ENCODE assay signal across 8 mouse cellular contexts in genomic region chr7:19325262-19326199, GRCm38 (mm10). TPM values are rescaled to one million over a fixed set of nuclear protein-coding genes. Genes with fewer than 3 reads are reported as not detected.
A peak's percentile ranks its signal among the peaks of the same experiment; 100 is the strongest.
DNase-seq lines count a peak whose midpoint lies in the region; ATAC-seq lines count a peak whose summit lies in the region.

No protein-coding gene starts in this region.

- H3K27ac ChIP-seq in heart, embryonic 12.5 days (ENCODE audit: poor library complexity, severe bottlenecking), result 0 out of 2 replicates have a peak overlapping the region, but pooled peaks have one; percentile 17
- no peak overlapping the region for H3K27ac ChIP-seq in midbrain, embryonic 14.5 days (replicated peaks; ENCODE audit: low read depth, low read length)
- no peak overlapping the region for H3K27ac ChIP-seq in midbrain, embryonic 16.5 days (ENCODE audit: low read length)
- no peak overlapping the region for H3K27ac ChIP-seq in limb, embryonic 13.5 days
- H3K27ac ChIP-seq in stomach, embryonic 14.5 days (ENCODE audit: low read length), result no peak overlapping the region

- ATAC-seq in heart, embryonic 12.5 days (ENCODE audit: insufficient number of reproducible peaks, low FRiP score), result no peak
- no peak for ATAC-seq in midbrain, embryonic 14.5 days (ENCODE audit: low FRiP score, low TSS enrichment)
- ATAC-seq in midbrain, embryonic 16.5 days, result no peak
- no peak for ATAC-seq in limb, embryonic 13.5 days (ENCODE audit: low FRiP score, low read depth)
- ATAC-seq in stomach, embryonic 14.5 days (ENCODE audit: insufficient number of reproducible peaks, insufficient read depth, low FRiP score, low read depth), result no peak

- no peak overlapping the region for H3K4me3 ChIP-seq in heart, embryonic 12.5 days
- no peak overlapping the region for H3K4me3 ChIP-seq in midbrain, embryonic 14.5 days (replicated peaks; ENCODE audit: low read depth, low read length)
- H3K4me3 ChIP-seq in midbrain, embryonic 16.5 days (ENCODE audit: low read depth, low read length), result no peak overlapping the region
- H3K4me3 ChIP-seq in limb, embryonic 13.5 days, result no peak overlapping the region
- no peak overlapping the region for H3K4me3 ChIP-seq in stomach, embryonic 14.5 days (ENCODE audit: low read depth, low read length)

- peak overlapping the region; percentile 81 for H3K4me2 ChIP-seq in heart, embryonic 12.5 days
- peak overlapping the region; percentile 67; the same call in 1 of the 2 replicates for H3K4me2 ChIP-seq in midbrain, embryonic 14.5 days (ENCODE audit: low read length)
- no peak overlapping the region for H3K4me2 ChIP-seq in midbrain, embryonic 16.5 days (ENCODE audit: low read length)
- peak overlapping the region; percentile 71 for H3K4me2 ChIP-seq in limb, embryonic 13.5 days (replicated peaks)
- H3K4me2 ChIP-seq in stomach, embryonic 14.5 days (replicated peaks; ENCODE audit: low read depth, low read length), result peak overlapping the region; percentile 68; the same call in 1 of the 2 replicates

- H3K4me1 ChIP-seq in heart, embryonic 12.5 days (replicated peaks), result peaks cover 48% of the 10 kb centered on the region
- H3K4me1 ChIP-seq in midbrain, embryonic 14.5 days (ENCODE audit: control insufficient read depth, insufficient read depth, low read length), result peaks cover 13% of the 10 kb centered on the region; the same call in 1 of the 2 replicates
- peaks cover 20% of the 10 kb centered on the region for H3K4me1 ChIP-seq in midbrain, embryonic 16.5 days (ENCODE audit: control insufficient read depth, insufficient read depth, low read length)
- H3K4me1 ChIP-seq in limb, embryonic 13.5 days, result peaks cover 21% of the 10 kb centered on the region
- peaks cover 17% of the 10 kb centered on the region for H3K4me1 ChIP-seq in stomach, embryonic 14.5 days (ENCODE audit: control insufficient read depth, insufficient read depth, low read length)

- no peaks in the 10 kb centered on the region for H3K36me3 ChIP-seq in heart, embryonic 12.5 days
- H3K36me3 ChIP-seq in midbrain, embryonic 14.5 days (ENCODE audit: control insufficient read depth, insufficient read depth, low read length), result no peaks in the 10 kb centered on the region
- H3K36me3 ChIP-seq in midbrain, embryonic 16.5 days (ENCODE audit: control insufficient read depth, insufficient read depth, low read length), result no peaks in the 10 kb centered on the region
- no peaks in the 10 kb centered on the region for H3K36me3 ChIP-seq in limb, embryonic 13.5 days
- H3K36me3 ChIP-seq in stomach, embryonic 14.5 days (ENCODE audit: control insufficient read depth, insufficient read depth, low read length), result no peaks in the 10 kb centered on the region

- intact Hi-C loops in heart, postnatal 14 days (cut with DNase I), result no loop called here

- H3K9ac ChIP-seq in heart, embryonic 12.5 days, result peak overlapping the region; percentile 63; the same call in 1 of the 2 replicates
- no peak overlapping the region for H3K9ac ChIP-seq in midbrain, embryonic 14.5 days (replicated peaks; ENCODE audit: low read length)
- no peak overlapping the region for H3K9ac ChIP-seq in midbrain, embryonic 16.5 days (ENCODE audit: low read depth, low read length)
- no peak overlapping the region for H3K9ac ChIP-seq in limb, embryonic 13.5 days
- 0 out of 2 replicates have a peak overlapping the region, but pooled peaks have one; percentile 1 for H3K9ac ChIP-seq in stomach, embryonic 14.5 days (replicated peaks; ENCODE audit: low read depth, low read length)

- DNase-seq in heart, postnatal 14 days, result no peak
- no peak for DNase-seq in midbrain, embryonic 14.5 days
- DNase-seq in Muller cell, postnatal 12 days (ENCODE audit: inconsistent ontology term), result no peak
- no peak for DNase-seq in lung, adult 18-20 months

- peaks cover 3% of the 10 kb centered on the region; the same call in 1 of the 2 replicates for H3K9me3 ChIP-seq in heart, embryonic 12.5 days (replicated peaks)
- H3K9me3 ChIP-seq in midbrain, embryonic 14.5 days (ENCODE audit: control insufficient read depth, low read length), result no peaks in the 10 kb centered on the region
- H3K9me3 ChIP-seq in midbrain, embryonic 16.5 days (replicated peaks; ENCODE audit: control insufficient read depth, low read length, poor library complexity, severe bottlenecking), result no peaks in the 10 kb centered on the region
- H3K9me3 ChIP-seq in limb, embryonic 13.5 days, result no peaks in the 10 kb centered on the region
- no peaks in the 10 kb centered on the region for H3K9me3 ChIP-seq in stomach, embryonic 14.5 days (ENCODE audit: control insufficient read depth, low read depth, low read length)

- no peaks in the 10 kb centered on the region for H3K27me3 ChIP-seq in heart, embryonic 12.5 days (replicated peaks)
- no peaks in the 10 kb centered on the region for H3K27me3 ChIP-seq in midbrain, embryonic 14.5 days (ENCODE audit: control insufficient read depth, insufficient read depth, low read length)
- H3K27me3 ChIP-seq in midbrain, embryonic 16.5 days (ENCODE audit: control insufficient read depth, insufficient read depth, low read depth, low read length), result no peaks in the 10 kb centered on the region
- H3K27me3 ChIP-seq in limb, embryonic 13.5 days, result peaks cover 24% of the 10 kb centered on the region
- no peaks in the 10 kb centered on the region for H3K27me3 ChIP-seq in stomach, embryonic 14.5 days (ENCODE audit: control insufficient read depth, insufficient read depth, low read length)

- WGBS in heart, embryonic 12.5 days, result 64% methylated on average over 21 of the region's 21 CpGs
- 76% methylated on average over 21 of the region's 21 CpGs for WGBS in midbrain, embryonic 14.5 days
- WGBS in midbrain, embryonic 16.5 days, result 77% methylated on average over 21 of the region's 21 CpGs
- 67% methylated on average over 21 of the region's 21 CpGs for WGBS in limb, embryonic 13.5 days
- WGBS in stomach, embryonic 14.5 days, result 72% methylated on average over 21 of the region's 21 CpGs

RNA-seq across cellular contexts. Expression of gene Fosb, which starts 15.7 kb away (rescaled TPM):
- polyA plus RNA-seq in heart, embryonic 12.5 days (2016; fragmentation: Nextera tagmentation; extraction: Ambion mirVana), result 0.37 and 0.55 TPM in 2 replicates
- total RNA-seq in heart, postnatal 14 days (2021), result 1 to 10 TPM in 1 of 2 experiments, under 1 TPM in 1; 0.60 to 1.2 TPM
- not detected in 2 replicates for polyA plus RNA-seq in midbrain, embryonic 14.5 days (2014; fragmentation: Nextera tagmentation; extraction: Ambion mirVana)
- polyA plus RNA-seq in midbrain, embryonic 16.5 days (2015; fragmentation: Nextera tagmentation; extraction: Ambion mirVana), result 0.06 TPM in 2 replicates
- 0.23 and 0.27 TPM in 2 replicates for polyA plus RNA-seq in limb, embryonic 13.5 days (2015; fragmentation: Nextera tagmentation; extraction: Ambion mirVana)
- polyA plus RNA-seq in stomach, embryonic 14.5 days (2014; fragmentation: Nextera tagmentation; extraction: Ambion mirVana), result 0.07 TPM in 1 of 2 replicates, not detected in the other

RNA-seq across cellular contexts. Expression of gene Ercc1, which starts 19.0 kb away (rescaled TPM):
- polyA plus RNA-seq in heart, embryonic 12.5 days (2016; fragmentation: Nextera tagmentation; extraction: Ambion mirVana), result 59.2 and 66.0 TPM in 2 replicates
- 10 to 100 TPM; 41.1 to 48.0 TPM for total RNA-seq in heart, postnatal 14 days (2021)
- polyA plus RNA-seq in midbrain, embryonic 14.5 days (2014; fragmentation: Nextera tagmentation; extraction: Ambion mirVana), result 78.9 and 97.7 TPM in 2 replicates
- polyA plus RNA-seq in midbrain, embryonic 16.5 days (2015; fragmentation: Nextera tagmentation; extraction: Ambion mirVana), result 80.1 and 82.4 TPM in 2 replicates
- polyA plus RNA-seq in limb, embryonic 13.5 days (2015; fragmentation: Nextera tagmentation; extraction: Ambion mirVana), result 89.1 and 96.4 TPM in 2 replicates
- 86.0 and 92.8 TPM in 2 replicates for polyA plus RNA-seq in stomach, embryonic 14.5 days (2014; fragmentation: Nextera tagmentation; extraction: Ambion mirVana)

RNA-seq across cellular contexts. Expression of gene Cd3eap, which starts 33.8 kb away (rescaled TPM):
- polyA plus RNA-seq in heart, embryonic 12.5 days (2016; fragmentation: Nextera tagmentation; extraction: Ambion mirVana), result 17.6 and 18.4 TPM in 2 replicates
- total RNA-seq in heart, postnatal 14 days (2021), result 1 to 10 TPM; 6.5 to 9.4 TPM
- polyA plus RNA-seq in midbrain, embryonic 14.5 days (2014; fragmentation: Nextera tagmentation; extraction: Ambion mirVana), result 16.4 and 18.9 TPM in 2 replicates
- 24.1 and 24.6 TPM in 2 replicates for polyA plus RNA-seq in midbrain, embryonic 16.5 days (2015; fragmentation: Nextera tagmentation; extraction: Ambion mirVana)
- polyA plus RNA-seq in limb, embryonic 13.5 days (2015; fragmentation: Nextera tagmentation; extraction: Ambion mirVana), result 29.9 and 31.8 TPM in 2 replicates
- polyA plus RNA-seq in stomach, embryonic 14.5 days (2014; fragmentation: Nextera tagmentation; extraction: Ambion mirVana), result 20.5 and 23.9 TPM in 2 replicates

RNA-seq across cellular contexts. Expression of gene Ppp1r13l, which starts 34.0 kb away (rescaled TPM):
- 17.5 and 19.4 TPM in 2 replicates for polyA plus RNA-seq in heart, embryonic 12.5 days (2016; fragmentation: Nextera tagmentation; extraction: Ambion mirVana)
- total RNA-seq in heart, postnatal 14 days (2021), result 10 to 100 TPM; 25.0 to 28.4 TPM
- polyA plus RNA-seq in midbrain, embryonic 14.5 days (2014; fragmentation: Nextera tagmentation; extraction: Ambion mirVana), result 1.6 and 1.9 TPM in 2 replicates
- 2.0 and 2.8 TPM in 2 replicates for polyA plus RNA-seq in midbrain, embryonic 16.5 days (2015; fragmentation: Nextera tagmentation; extraction: Ambion mirVana)
- polyA plus RNA-seq in limb, embryonic 13.5 days (2015; fragmentation: Nextera tagmentation; extraction: Ambion mirVana), result 9.0 and 9.6 TPM in 2 replicates
- 9.6 and 10.0 TPM in 2 replicates for polyA plus RNA-seq in stomach, embryonic 14.5 days (2014; fragmentation: Nextera tagmentation; extraction: Ambion mirVana)

RNA-seq across cellular contexts. Expression of gene Rtn2, which starts 43.1 kb away (rescaled TPM):
- 23.6 and 26.7 TPM in 2 replicates for polyA plus RNA-seq in heart, embryonic 12.5 days (2016; fragmentation: Nextera tagmentation; extraction: Ambion mirVana)
- total RNA-seq in heart, postnatal 14 days (2021), result 100 to 1,000 TPM; 106 to 122 TPM
- polyA plus RNA-seq in midbrain, embryonic 14.5 days (2014; fragmentation: Nextera tagmentation; extraction: Ambion mirVana), result 100.0 and 101 TPM in 2 replicates
- 111 and 114 TPM in 2 replicates for polyA plus RNA-seq in midbrain, embryonic 16.5 days (2015; fragmentation: Nextera tagmentation; extraction: Ambion mirVana)
- polyA plus RNA-seq in limb, embryonic 13.5 days (2015; fragmentation: Nextera tagmentation; extraction: Ambion mirVana), result 20.2 and 20.9 TPM in 2 replicates
- 11.7 and 13.9 TPM in 2 replicates for polyA plus RNA-seq in stomach, embryonic 14.5 days (2014; fragmentation: Nextera tagmentation; extraction: Ambion mirVana)

Comparison
In these comparisons a context has a peak if more than half of its experiments do, and no peak if none do; other contexts are left out.
1. H3K9ac ChIP-seq: peak in heart, embryonic 12.5 days (single experiment) and stomach, embryonic 14.5 days (single experiment); none in midbrain, embryonic 14.5 days (single experiment), midbrain, embryonic 16.5 days (single experiment) and limb, embryonic 13.5 days (single experiment).